Mouse (Mus musculus): ENCODE results near the gene Zfp106. TPM values are rescaled to one million over a fixed set of nuclear protein-coding genes. Genes with fewer than 3 reads are reported as not detected.

Gene Zfp106
- polyA plus RNA-seq, 1 experiment from 2014 or later = 30.8 TPM

- 3% methylated on average over 1 of the region's 1 CpGs for WGBS
- ATAC-seq (ENCODE audit: low FRiP score) = peak; percentile 75
Observed at GRCm38 (mm10) chr2:120539778-120540208, 23.9 kb downstream of the Zfp106 start.

GRCm38 (mm10) chr2:120539333-120539732 is 24.3 kb downstream of the Zfp106 start:
- no peaks in the 10 kb centered on the region for H3K9me3 ChIP-seq (replicated peaks)
- H3K36me3 ChIP-seq = peaks cover 16% of the 10 kb centered on the region
- peaks cover 13% of the 10 kb centered on the region for H3K4me1 ChIP-seq
- ATAC-seq (ENCODE audit: low FRiP score) = no peak
- H3K27ac ChIP-seq (replicated peaks) = peak overlapping the region; percentile 38; the same call in 1 of the 2 replicates
- 0 out of 2 replicates have a peak overlapping the region, but pooled peaks have one; percentile 6 for H3K4me3 ChIP-seq (replicated peaks)
- no peaks in the 10 kb centered on the region for H3K27me3 ChIP-seq (replicated peaks)
- peak overlapping the region; percentile 28 for H3K4me2 ChIP-seq
- no peak overlapping the region for H3K9ac ChIP-seq (replicated peaks)
- 21% methylated on average over 3 of the region's 3 CpGs for whole genome bisulfite sequencing

More at GRCm38 (mm10) chr2:120539778-120540208, 23.9 kb downstream of the Zfp106 start:
- Histone ChIP-seq H3K27me3 (replicated peaks) (no peaks in the 10 kb centered on the region), H3K4me1 (peaks cover 13% of the 10 kb centered on the region), H3K4me2 (peak overlapping the region; percentile 28), H3K27ac (replicated peaks) (peak overlapping the region; percentile 38; the same call in 1 of the 2 replicates), H3K4me3 (replicated peaks) (0 out of 2 replicates have a peak overlapping the region, but pooled peaks have one; percentile 6), H3K9me3 (replicated peaks) (no peaks in the 10 kb centered on the region), H3K36me3 (peaks cover 15% of the 10 kb centered on the region), H3K9ac (replicated peaks) (no peak overlapping the region)

- Histone ChIP-seq H3K4me2 (no peak overlapping the region), H3K9me3 (replicated peaks) (no peaks in the 10 kb centered on the region), H3K27ac (replicated peaks) (no peak overlapping the region), H3K9ac (replicated peaks) (no peak overlapping the region), H3K36me3 (peaks cover 83% of the 10 kb centered on the region), H3K4me1 (no peaks in the 10 kb centered on the region), H3K27me3 (replicated peaks) (no peaks in the 10 kb centered on the region), H3K4me3 (replicated peaks) (no peak overlapping the region)
- 87% methylated on average over 4 of the region's 4 CpGs for WGBS
- ATAC-seq (ENCODE audit: low FRiP score) = no peak
Observed at GRCm38 (mm10) chr2:120531223-120531622, 32.4 kb downstream of the Zfp106 start.

GRCm38 (mm10) chr2:120529531-120529930 is 34.1 kb downstream of the Zfp106 start:
- H3K9ac ChIP-seq (replicated peaks) = no peak overlapping the region
- H3K36me3 ChIP-seq = peaks cover 90% of the 10 kb centered on the region
- H3K9me3 ChIP-seq (replicated peaks) = no peaks in the 10 kb centered on the region
- no peak overlapping the region for H3K27ac ChIP-seq (replicated peaks)
- no peaks in the 10 kb centered on the region for H3K4me1 ChIP-seq
- no peak overlapping the region for H3K4me2 ChIP-seq
- no peak for ATAC-seq (ENCODE audit: low FRiP score)
- H3K27me3 ChIP-seq (replicated peaks) = no peaks in the 10 kb centered on the region
- H3K4me3 ChIP-seq (replicated peaks) = no peak overlapping the region

- H3K4me1 ChIP-seq = no peaks in the 10 kb centered on the region
- no peak for ATAC-seq (ENCODE audit: low FRiP score)
- no peaks in the 10 kb centered on the region for H3K27me3 ChIP-seq (replicated peaks)
- H3K4me3 ChIP-seq (replicated peaks) = no peak overlapping the region
- peaks cover 92% of the 10 kb centered on the region for H3K36me3 ChIP-seq
- WGBS = 95% methylated on average over 5 of the region's 5 CpGs
- no peak overlapping the region for H3K9ac ChIP-seq (replicated peaks)
- no peak overlapping the region for H3K4me2 ChIP-seq
- H3K9me3 ChIP-seq (replicated peaks) = no peaks in the 10 kb centered on the region
- H3K27ac ChIP-seq (replicated peaks) = no peak overlapping the region
Observed at GRCm38 (mm10) chr2:120526771-120527170, 36.9 kb downstream of the Zfp106 start.

GRCm38 (mm10) chr2:120518547-120519210 is 45.0 kb downstream of the Zfp106 start:
- no peaks in the 10 kb centered on the region for H3K27me3 ChIP-seq (replicated peaks)
- 92% methylated on average over 5 of the region's 5 CpGs for WGBS
- no peak overlapping the region for H3K27ac ChIP-seq (replicated peaks)
- peaks cover 89% of the 10 kb centered on the region for H3K36me3 ChIP-seq
- H3K9ac ChIP-seq (replicated peaks) = no peak overlapping the region
- no peak overlapping the region for H3K4me3 ChIP-seq (replicated peaks)
- H3K4me1 ChIP-seq = no peaks in the 10 kb centered on the region
- no peaks in the 10 kb centered on the region for H3K9me3 ChIP-seq (replicated peaks)
- ATAC-seq (ENCODE audit: low FRiP score) = no peak
- H3K4me2 ChIP-seq = no peak overlapping the region

GRCm38 (mm10) chr2:120514181-120514580 is 49.5 kb downstream of the Zfp106 start:
- no peak for ATAC-seq (ENCODE audit: low FRiP score)
- WGBS = 94% methylated on average over 4 of the region's 4 CpGs
- Histone ChIP-seq H3K27ac (replicated peaks) (no peak overlapping the region), H3K4me1 (no peaks in the 10 kb centered on the region), H3K36me3 (peaks cover 79% of the 10 kb centered on the region), H3K9me3 (replicated peaks) (no peaks in the 10 kb centered on the region), H3K4me2 (no peak overlapping the region), H3K4me3 (replicated peaks) (no peak overlapping the region), H3K9ac (replicated peaks) (no peak overlapping the region), H3K27me3 (replicated peaks) (no peaks in the 10 kb centered on the region)

- H3K9me3 ChIP-seq (replicated peaks) = no peaks in the 10 kb centered on the region
- H3K4me1 ChIP-seq = no peaks in the 10 kb centered on the region; the same call in 1 of the 2 replicates
- no peak overlapping the region for H3K9ac ChIP-seq (replicated peaks)
- peaks cover 24% of the 10 kb centered on the region for H3K36me3 ChIP-seq
- WGBS = 82% methylated on average over 5 of the region's 5 CpGs
- no peak overlapping the region for H3K4me2 ChIP-seq
- ATAC-seq (ENCODE audit: low FRiP score) = no peak
- H3K4me3 ChIP-seq (replicated peaks) = no peak overlapping the region
- no peak overlapping the region for H3K27ac ChIP-seq (replicated peaks)
- H3K27me3 ChIP-seq (replicated peaks) = no peaks in the 10 kb centered on the region
Observed at GRCm38 (mm10) chr2:120503992-120504391, 59.7 kb downstream of the Zfp106 start.

GRCm38 (mm10) chr2:120503094-120503493 is 60.5 kb downstream of the Zfp106 start:
- peaks cover 16% of the 10 kb centered on the region for H3K36me3 ChIP-seq
- H3K4me1 ChIP-seq = no peaks in the 10 kb centered on the region; the same call in 1 of the 2 replicates
- H3K4me2 ChIP-seq = no peak overlapping the region
- 93% methylated on average over 6 of the region's 6 CpGs for WGBS
- H3K27me3 ChIP-seq (replicated peaks) = no peaks in the 10 kb centered on the region
- H3K9ac ChIP-seq (replicated peaks) = no peak overlapping the region
- no peak overlapping the region for H3K27ac ChIP-seq (replicated peaks)
- H3K9me3 ChIP-seq (replicated peaks) = no peaks in the 10 kb centered on the region
- ATAC-seq (ENCODE audit: low FRiP score) = no peak
- H3K4me3 ChIP-seq (replicated peaks) = no peak overlapping the region

GRCm38 (mm10) chr2:120502605-120502990 is 61.0 kb downstream of the Zfp106 start:
- WGBS = 80% methylated on average over 3 of the region's 3 CpGs
- no peak overlapping the region for H3K4me3 ChIP-seq (replicated peaks)
- ATAC-seq (ENCODE audit: low FRiP score) = no peak

GRCm38 (mm10) chr2:120501931-120502604 is 61.6 kb downstream of the Zfp106 start:
- Histone ChIP-seq H3K27me3 (replicated peaks) (no peaks in the 10 kb centered on the region), H3K4me1 (no peaks in the 10 kb centered on the region; the same call in 1 of the 2 replicates), H3K9me3 (replicated peaks) (no peaks in the 10 kb centered on the region), H3K36me3 (peaks cover 16% of the 10 kb centered on the region), H3K4me2 (no peak overlapping the region), H3K9ac (replicated peaks) (no peak overlapping the region), H3K27ac (replicated peaks) (no peak overlapping the region), H3K4me3 (replicated peaks) (no peak overlapping the region)
- ATAC-seq (ENCODE audit: low FRiP score) = no peak
- 58% methylated on average over 13 of the region's 13 CpGs for WGBS

More at GRCm38 (mm10) chr2:120502605-120502990, 61.0 kb downstream of the Zfp106 start:
- Histone ChIP-seq H3K4me2 (no peak overlapping the region), H3K27me3 (replicated peaks) (no peaks in the 10 kb centered on the region), H3K4me1 (no peaks in the 10 kb centered on the region; the same call in 1 of the 2 replicates), H3K9ac (replicated peaks) (no peak overlapping the region), H3K36me3 (peaks cover 16% of the 10 kb centered on the region), H3K27ac (replicated peaks) (no peak overlapping the region), H3K9me3 (replicated peaks) (no peaks in the 10 kb centered on the region)
